Mouse (Mus musculus) MEL (cell line): ENCODE data around the gene Tmpo. TPM values are rescaled to one million over a fixed set of nuclear protein-coding genes. Genes with fewer than 3 reads are reported as not detected.

Source experiments
- DNase-seq: peaks from one replicate; pipeline ENCODE4 v3.0.0; 2011; ENCODE audit warnings: low read depth, low spot score
- H3K27ac ChIP-seq: 2 replicates; pipeline ENCODE4 v1.5.1; 2012; ENCODE audit warnings: low read depth, mild to moderate bottlenecking, control low read depth, low read length, moderate library complexity; ENCODE audit not compliant: control insufficient read depth
- H3K27me3 ChIP-seq, 2 experiments: fragments of 150-350 bp in 1 of 2; sonication (generic) in 1 of 2; 2 replicates each; pipeline ENCODE4 v1.6.1; 2012; ENCODE audit warnings: low read length in 2 of 2, mild to moderate bottlenecking in 2 of 2, improper control_type of control experiment in 1 of 2, moderate library complexity in 1 of 2; ENCODE audit not compliant: insufficient read depth in 2 of 2, control insufficient read depth in 1 of 2
- H3K36me3 ChIP-seq, 2 experiments: 2 replicates each; pipeline ENCODE4 v1.6.1; 2012 to 2014; ENCODE audit warnings: low read length in 2 of 2, improper control_type of control experiment in 1 of 2, inconsistent platforms in 1 of 2, mild to moderate bottlenecking in 1 of 2; ENCODE audit not compliant: insufficient read depth in 2 of 2, control insufficient read depth in 1 of 2
- H3K4me1 ChIP-seq, 2 experiments: fragments of 150-350 bp in 1 of 2; sonication (generic) in 1 of 2; 2 replicates each; pipeline ENCODE4 v1.6.1; 2012; ENCODE audit warnings: low read length in 2 of 2, improper control_type of control experiment in 1 of 2, mild to moderate bottlenecking in 1 of 2; ENCODE audit not compliant: insufficient read depth in 2 of 2, control insufficient read depth in 1 of 2
- H3K4me3 ChIP-seq, 2 experiments: fragments of 150-350 bp in 1 of 2; sonication (generic) in 1 of 2; 2 replicates each; pipeline ENCODE4 v1.5.1; 2012; ENCODE audit warnings: low read depth in 2 of 2, low read length in 2 of 2, mild to moderate bottlenecking in 2 of 2, moderate library complexity in 2 of 2, control low read depth in 1 of 2, improper control_type of control experiment in 1 of 2; ENCODE audit not compliant: control insufficient read depth in 1 of 2, insufficient read depth in 1 of 2
- H3K79me2 ChIP-seq: 2 replicates; pipeline ENCODE4 v1.6.1; 2012; ENCODE audit warnings: mild to moderate bottlenecking, low read length, moderate library complexity; ENCODE audit not compliant: control insufficient read depth, poor library complexity, insufficient read depth
- H3K9ac ChIP-seq: 2 replicates; pipeline ENCODE4 v1.6.1; 2012; ENCODE audit warnings: low read depth, mild to moderate bottlenecking, control low read depth, low read length, moderate library complexity; ENCODE audit not compliant: control insufficient read depth, poor library complexity, severe bottlenecking
- H3K9me3 ChIP-seq: fragments of 150-350 bp; sonication (generic); replicated peaks from 2 replicates; pipeline ENCODE4 v1.6.1; 2012; ENCODE audit warnings: mild to moderate bottlenecking, low read length, improper control_type of control experiment, moderate library complexity; ENCODE audit not compliant: insufficient read depth
- BHLHE40 ChIP-seq: IDR thresholded peaks from 2 replicates; pipeline ENCODE4 v1.6.1; 2012; ENCODE audit warnings: low read depth, mild to moderate bottlenecking, inconsistent platforms, low read length, improper control_type of control experiment, borderline replicate concordance
- CHD1 ChIP-seq: IDR thresholded peaks from 2 replicates; pipeline ENCODE4 v1.6.1; 2012; ENCODE audit warnings: low read depth, mild to moderate bottlenecking, inconsistent platforms, low read length, improper control_type of control experiment
- CTCF ChIP-seq, 3 experiments: IDR thresholded peaks in 2 of 3; conservative IDR thresholded peaks in 1 of 3; 2 replicates each; pipeline ENCODE4 v1.5.1; 2011 to 2012; ENCODE audit warnings: low read length in 3 of 3, low read depth in 2 of 3, mild to moderate bottlenecking in 2 of 3, improper control_type of control experiment in 1 of 3, inconsistent platforms in 1 of 3, mixed read lengths in 1 of 3, moderate library complexity in 1 of 3; ENCODE audit not compliant: control insufficient read depth in 1 of 3, insufficient read depth in 1 of 3, poor library complexity in 1 of 3, severe bottlenecking in 1 of 3
- HCFC1 ChIP-seq: IDR thresholded peaks from 2 replicates; pipeline ENCODE4 v1.6.1; 2012; ENCODE audit warnings: low read depth, mild to moderate bottlenecking, inconsistent platforms, low read length, improper control_type of control experiment, moderate library complexity
- KAT2A ChIP-seq: conservative IDR thresholded peaks from 2 replicates; pipeline ENCODE4 v1.6.1; 2012; ENCODE audit warnings: low read depth, low read length, improper control_type of control experiment, inconsistent platforms
- MAX ChIP-seq: IDR thresholded peaks from 2 replicates; pipeline ENCODE4 v1.6.1; 2011; ENCODE audit warnings: low read length, improper control_type of control experiment
- MXI1 ChIP-seq: IDR thresholded peaks from 2 replicates; pipeline ENCODE4 v1.6.1; 2011; ENCODE audit warnings: mild to moderate bottlenecking, low read depth, low read length, improper control_type of control experiment
- MYB ChIP-seq: IDR thresholded peaks from 2 replicates; pipeline ENCODE4 v1.6.1; 2011; ENCODE audit warnings: mild to moderate bottlenecking, low read depth, low read length, improper control_type of control experiment
- MYC ChIP-seq: IDR thresholded peaks from 2 replicates; pipeline ENCODE4 v1.6.1; 2011; ENCODE audit warnings: low read depth, mild to moderate bottlenecking, low read length, improper control_type of control experiment, moderate library complexity
- POLR2A ChIP-seq, 2 experiments: IDR thresholded peaks; 2 replicates each; pipeline ENCODE4 v1.6.1; 2011 to 2012; ENCODE audit warnings: low read length in 2 of 2, mild to moderate bottlenecking in 2 of 2, control low read depth in 1 of 2, improper control_type of control experiment in 1 of 2, low read depth in 1 of 2, moderate library complexity in 1 of 2; ENCODE audit not compliant: control insufficient read depth in 1 of 2, insufficient read depth in 1 of 2, poor library complexity in 1 of 2
- SIN3A ChIP-seq: IDR thresholded peaks from 2 replicates; pipeline ENCODE4 v1.6.1; 2012; ENCODE audit warnings: low read length, improper control_type of control experiment, inconsistent platforms
- TAL1 ChIP-seq: IDR thresholded peaks from 2 replicates; pipeline ENCODE4 v1.6.1; 2012; ENCODE audit warnings: mild to moderate bottlenecking, inconsistent platforms, low read length, moderate library complexity, mixed read lengths
- USF1 ChIP-seq: IDR thresholded peaks from 2 replicates; pipeline ENCODE4 v1.6.1; 2014; ENCODE audit warnings: low read depth, mild to moderate bottlenecking, inconsistent platforms, low read length, improper control_type of control experiment, moderate library complexity
- USF2 ChIP-seq, 2 experiments: IDR thresholded peaks; 2 replicates each; pipeline ENCODE4 v1.6.1; 2011 to 2012; ENCODE audit warnings: improper control_type of control experiment in 2 of 2, low read length in 2 of 2, borderline replicate concordance in 1 of 2, inconsistent platforms in 1 of 2, low read depth in 1 of 2, mild to moderate bottlenecking in 1 of 2; ENCODE audit not compliant: insufficient read depth in 1 of 2
- ZNF384 ChIP-seq: IDR thresholded peaks from 2 replicates; pipeline ENCODE4 v1.6.1; 2012; ENCODE audit warnings: low read depth, mild to moderate bottlenecking, inconsistent platforms, low read length, improper control_type of control experiment
- polyA plus RNA-seq, 2 experiments: library from polyadenylated mRNA; stranded (reverse) in 1 of 2; unstranded in 1 of 2; fragments of >175 nt in 1 of 2; fragments of >200 nt in 1 of 2; gene quantifications; 2 replicates each; pipeline versions ENCODE4 v1.2.1 to v1.2.4; 2012; ENCODE audit warnings: low replicate concordance in 2 of 2, low read depth in 1 of 2; ENCODE audit not compliant: insufficient read length in 2 of 2, insufficient read depth in 1 of 2, missing spikeins in 1 of 2
- total RNA-seq: library from RNA; depleted of rRNA; stranded (reverse); fragments of 300-350 nt; gene quantifications from 2 replicates; pipeline ENCODE4 v1.2.3, GENCODE M21; 2012

The Tmpo gene
- total and polyA plus RNA-seq, 3 experiments, result 211 to 219 (median 215) TPM

- no peaks in the 10 kb centered on the region for H3K9me3 ChIP-seq
- no peak for DNase-seq
- no peak overlapping the region for H3K9ac ChIP-seq
- TF ChIP-seq MAX (no peak), MYB (no peak), HCFC1 (no peak), USF1 (no peak), TAL1 (no peak), MXI1 (no peak), MYC (no peak), USF2 (IDR thresholded peaks at IDR 0.05; ENCODE audit: borderline replicate concordance in 1 of 2, insufficient read depth in 1 of 2, low read depth in 1 of 2, low read length in 2 of 2) (no peak)
- no peaks in the 10 kb centered on the region; the same call in 1 of the 2 replicates for H3K79me2 ChIP-seq
- peaks cover 0 to 4% of the 10 kb centered on the region in 2 experiments; a peak in 1 of 4 replicates for H3K36me3 ChIP-seq
- H3K4me3 ChIP-seq, result no peak overlapping the region
- H3K27ac ChIP-seq, result no peak overlapping the region
- no peaks in the 10 kb centered on the region for H3K27me3 ChIP-seq
- H3K4me1 ChIP-seq, result peaks cover 0 to 4% of the 10 kb centered on the region in 2 experiments; a peak in 1 of 4 replicates
These were observed 45.7 kb downstream of the Tmpo start for GRCm38 (mm10) chr10:91135302-91135972.

GRCm38 (mm10) chr10:91131565-91131964, 49.5 kb downstream of the Tmpo start:
- Histone ChIP-seq H3K79me2 (no peaks in the 10 kb centered on the region), H3K36me3 (peaks cover 0 to 10% of the 10 kb centered on the region in 2 experiments; a peak in 2 of 4 replicates), H3K27me3 (no peaks in the 10 kb centered on the region), H3K9ac (no peak overlapping the region), H3K27ac (no peak overlapping the region), H3K4me1 (peaks cover 4 to 10% of the 10 kb centered on the region in 2 experiments; a peak in 3 of 4 replicates), H3K9me3 (no peaks in the 10 kb centered on the region), H3K4me3 (no peak overlapping the region)
- no peak for DNase-seq
- TF ChIP-seq USF1, result no peak
- TF ChIP-seq KAT2A, result no peak
- no peak for TF ChIP-seq ZNF384
- TF ChIP-seq CTCF (IDR thresholded peaks at IDR 0.05 in 2 of 3, conservative IDR thresholded peaks at IDR 0.05 in 1 of 3; ENCODE audit: control insufficient read depth in 1 of 3, insufficient read depth in 1 of 3, low read depth in 2 of 3, low read length in 3 of 3, poor library complexity in 1 of 3, severe bottlenecking in 1 of 3), result no peak
- TF ChIP-seq CHD1, result no peak
- TF ChIP-seq POLR2A (IDR thresholded peaks at IDR 0.05; ENCODE audit: control insufficient read depth in 1 of 2, insufficient read depth in 1 of 2, low read depth in 1 of 2, low read length in 2 of 2, poor library complexity in 1 of 2), result no peak
- no peak for TF ChIP-seq SIN3A
- no peak for TF ChIP-seq BHLHE40
